Mouse (Mus musculus): ENCODE results near the gene Bcl7c.
A peak's percentile ranks its signal among the peaks of the same experiment; 100 is the strongest.

Gene Bcl7c

GRCm38 (mm10) chr7:127685304-127686018 is 23.3 kb downstream of the Bcl7c start:
- no peak for DNase-seq (ENCODE audit: low spot score in 2 of 2)

GRCm38 (mm10) chr7:127681888-127682553 is 26.7 kb downstream of the Bcl7c start:
- no peak for DNase-seq (ENCODE audit: low spot score in 2 of 2)

- no peak for DNase-seq (ENCODE audit: low spot score in 2 of 2)
These were observed 28.2 kb downstream of the Bcl7c start for GRCm38 (mm10) chr7:127680541-127680940.

- no peak for DNase-seq (ENCODE audit: low spot score in 2 of 2)
These were observed 29.9 kb downstream of the Bcl7c start for GRCm38 (mm10) chr7:127678811-127679210.

GRCm38 (mm10) chr7:127677609-127678008 is 31.1 kb downstream of the Bcl7c start:
- no peak for DNase-seq (ENCODE audit: low spot score in 2 of 2)

- DNase-seq (ENCODE audit: low spot score in 2 of 2) = peak; percentile 73 to 89
These were observed 31.7 kb downstream of the Bcl7c start for GRCm38 (mm10) chr7:127677077-127677476.

- no peak for DNase-seq (ENCODE audit: low spot score in 2 of 2)
These were observed 33.3 kb downstream of the Bcl7c start for GRCm38 (mm10) chr7:127675391-127675811.

GRCm38 (mm10) chr7:127674977-127675376 is 33.8 kb downstream of the Bcl7c start:
- peak; percentile 77 to 94 for DNase-seq (ENCODE audit: low spot score in 2 of 2)

- DNase-seq (ENCODE audit: low spot score in 2 of 2) = no peak
These were observed 36.0 kb downstream of the Bcl7c start for GRCm38 (mm10) chr7:127672776-127673175.

GRCm38 (mm10) chr7:127671880-127672774 is 36.6 kb downstream of the Bcl7c start:
- DNase-seq (ENCODE audit: low spot score in 2 of 2) = no peak

- no peak for DNase-seq (ENCODE audit: low spot score in 2 of 2)
These were observed 41.6 kb downstream of the Bcl7c start for GRCm38 (mm10) chr7:127667171-127667570.

GRCm38 (mm10) chr7:127666679-127667078 is 42.1 kb downstream of the Bcl7c start:
- no peak for DNase-seq (ENCODE audit: low spot score in 2 of 2)

GRCm38 (mm10) chr7:127666066-127666654 is 42.6 kb downstream of the Bcl7c start:
- no peak for DNase-seq (ENCODE audit: low spot score in 2 of 2)

- no peak for DNase-seq (ENCODE audit: low spot score in 2 of 2)
These were observed 45.8 kb downstream of the Bcl7c start for GRCm38 (mm10) chr7:127662926-127663325.

GRCm38 (mm10) chr7:127661833-127662232 is 46.9 kb downstream of the Bcl7c start:
- DNase-seq (ENCODE audit: low spot score in 2 of 2) = no peak

GRCm38 (mm10) chr7:127660882-127661281 is 47.9 kb downstream of the Bcl7c start:
- no peak for DNase-seq (ENCODE audit: low spot score in 2 of 2)

- peak; percentile 81 to 93 for DNase-seq (ENCODE audit: low spot score in 2 of 2)
These were observed 51.8 kb downstream of the Bcl7c start for GRCm38 (mm10) chr7:127656946-127657345.

GRCm38 (mm10) chr7:127654318-127654717 is 54.4 kb downstream of the Bcl7c start:
- DNase-seq (ENCODE audit: low spot score in 2 of 2) = no peak

GRCm38 (mm10) chr7:127652050-127652449 is 56.7 kb downstream of the Bcl7c start:
- no peak for DNase-seq (ENCODE audit: low spot score in 2 of 2)

GRCm38 (mm10) chr7:127651624-127652023 is 57.1 kb downstream of the Bcl7c start:
- DNase-seq (ENCODE audit: low spot score in 2 of 2) = no peak

- no peak for DNase-seq (ENCODE audit: low spot score in 2 of 2)
These were observed 59.5 kb downstream of the Bcl7c start for GRCm38 (mm10) chr7:127649206-127649605.

Data from spleen, postnatal 4 days (tissue).